Comparison of ENCODE assay signal across 9 mouse cellular contexts in genomic region chr8:95696661-95697060, GRCm38 (mm10). TPM values are rescaled to one million over a fixed set of nuclear protein-coding genes. Genes with fewer than 3 reads are reported as not detected.
A peak's percentile ranks its signal among the peaks of the same experiment; 100 is the strongest.
DNase-seq lines count a peak whose midpoint lies in the region; ATAC-seq and TF ChIP-seq lines count a peak whose summit lies in the region.
"Had no signal": no experiment of that assay in that cellular context is flagged by ENCODE, and none has a peak within 500 bp of the region (broad histone marks: within the 10 kb centered on the region; RNA-seq: fewer than 3 reads in every experiment).

No protein-coding gene starts in this region.

- peaks cover 52% of the 10 kb centered on the region for H3K27me3 ChIP-seq in hindbrain, embryonic 10.5 days (ENCODE audit: insufficient read depth, poor library complexity, severe bottlenecking)
- H3K27me3 ChIP-seq in hindbrain, embryonic 11.5 days (ENCODE audit: control insufficient read depth, insufficient read depth, low read length): peaks cover 4% of the 10 kb centered on the region
- 0 out of 2 replicates have a peak, but pooled peaks cover 6% of the 10 kb centered on the region for H3K27me3 ChIP-seq in forebrain, embryonic 14.5 days (replicated peaks; ENCODE audit: control insufficient read depth, insufficient read depth, low read length)
- H3K27me3 ChIP-seq in midbrain, embryonic 15.5 days (replicated peaks): peaks cover 8% of the 10 kb centered on the region

- no peak for ATAC-seq in hindbrain, embryonic 11.5 days (ENCODE audit: low FRiP score)
- ATAC-seq in forebrain, embryonic 14.5 days: no peak
- no peak for ATAC-seq in midbrain, embryonic 15.5 days (replicated peaks)

- H3K9ac ChIP-seq in hindbrain, embryonic 11.5 days (ENCODE audit: low read depth, low read length): no peak overlapping the region
- no peak overlapping the region; the same call in 1 of the 2 replicates for H3K9ac ChIP-seq in ES-E14 (ENCODE audit: insufficient read depth, low read depth, low read length, poor library complexity, severe bottlenecking)
- no peak overlapping the region for H3K9ac ChIP-seq in forebrain, embryonic 14.5 days (ENCODE audit: low read length)
- peak overlapping the region; percentile 38; the same call in 1 of the 2 replicates for H3K9ac ChIP-seq in midbrain, embryonic 15.5 days
- H3K9ac ChIP-seq: liver, embryonic 14.5 days had no signal

- no peak overlapping the region for H3K4me2 ChIP-seq in hindbrain, embryonic 11.5 days (replicated peaks; ENCODE audit: low read depth, low read length)
- peak overlapping the region; percentile 22; the same call in 1 of the 2 replicates for H3K4me2 ChIP-seq in forebrain, embryonic 14.5 days (ENCODE audit: low read length)
- H3K4me2 ChIP-seq in midbrain, embryonic 15.5 days: peak overlapping the region; percentile 42

- in situ Hi-C loops in ES-E14 (cut with MboI; ENCODE audit: low sequenced_read_pairs in 2 of 2, unreplicated experiment in 2 of 2): loop anchor here in 1 of 2 experiments (5.0 kb wide), 1 partner anchor 94 kb away; no protein-coding TSS in a partner anchor

- no peak overlapping the region for H3K27ac ChIP-seq in hindbrain, embryonic 10.5 days
- no peak overlapping the region for H3K27ac ChIP-seq in hindbrain, embryonic 11.5 days (ENCODE audit: low read depth, low read length)
- 0 out of 2 replicates have a peak overlapping the region, but pooled peaks have one; percentile 3 for H3K27ac ChIP-seq in ES-E14 (ENCODE audit: insufficient read depth, low read depth, low read length, poor library complexity, severe bottlenecking)
- H3K27ac ChIP-seq in forebrain, embryonic 14.5 days (ENCODE audit: low read depth, low read length): no peak overlapping the region
- H3K27ac ChIP-seq in midbrain, embryonic 15.5 days: no peak overlapping the region
- H3K27ac ChIP-seq: liver, embryonic 14.5 days had no signal

- DNase-seq in hindbrain, embryonic 10.5 days (ENCODE audit: low spot score): no peak
- DNase-seq in hindbrain, embryonic 11.5 days (ENCODE audit: low spot score): no peak
- no peak for DNase-seq in ES-E14 (ENCODE audit: low read depth, low spot score)
- DNase-seq in forebrain, embryonic 14.5 days (ENCODE audit: low spot score): no peak
- no peak for DNase-seq in adrenal gland, postnatal 4 days (ENCODE audit: low spot score in 2 of 2)
- DNase-seq in cerebellum, adult 11-12 months: no peak
- no peak for DNase-seq in testis, postnatal 14 days (ENCODE audit: low spot score)

- no peaks in the 10 kb centered on the region for H3K9me3 ChIP-seq in hindbrain, embryonic 10.5 days
- no peaks in the 10 kb centered on the region for H3K9me3 ChIP-seq in hindbrain, embryonic 11.5 days (ENCODE audit: control insufficient read depth, low read length)
- H3K9me3 ChIP-seq in ES-E14 (ENCODE audit: control insufficient read depth, insufficient read depth, low read depth, low read length): no peaks in the 10 kb centered on the region
- no peaks in the 10 kb centered on the region for H3K9me3 ChIP-seq in forebrain, embryonic 14.5 days (replicated peaks; ENCODE audit: control insufficient read depth, low read length)
- H3K9me3 ChIP-seq in midbrain, embryonic 15.5 days: no peaks in the 10 kb centered on the region

- H3K4me1 ChIP-seq in hindbrain, embryonic 10.5 days (replicated peaks): peaks cover 27% of the 10 kb centered on the region
- peaks cover 4% of the 10 kb centered on the region; the same call in 1 of the 2 replicates for H3K4me1 ChIP-seq in hindbrain, embryonic 11.5 days (replicated peaks; ENCODE audit: control insufficient read depth, insufficient read depth, low read length)
- H3K4me1 ChIP-seq in ES-E14 (ENCODE audit: control insufficient read depth in 2 of 2, insufficient read depth in 2 of 2, low read length in 2 of 2, poor library complexity in 1 of 2): peaks cover 3 to 7% of the 10 kb centered on the region in 2 experiments; a peak in 2 of 4 replicates
- peaks cover 12% of the 10 kb centered on the region; the same call in 1 of the 2 replicates for H3K4me1 ChIP-seq in forebrain, embryonic 14.5 days (ENCODE audit: control insufficient read depth, insufficient read depth, low read length)
- peaks cover 51% of the 10 kb centered on the region for H3K4me1 ChIP-seq in midbrain, embryonic 15.5 days

- no peaks in the 10 kb centered on the region for H3K36me3 ChIP-seq in hindbrain, embryonic 10.5 days
- H3K36me3 ChIP-seq in hindbrain, embryonic 11.5 days (ENCODE audit: control insufficient read depth, insufficient read depth, low read length): no peaks in the 10 kb centered on the region
- no peaks in the 10 kb centered on the region for H3K36me3 ChIP-seq in ES-E14 (ENCODE audit: control insufficient read depth, insufficient read depth, low read length, poor library complexity, severe bottlenecking)
- no peaks in the 10 kb centered on the region for H3K36me3 ChIP-seq in forebrain, embryonic 14.5 days (ENCODE audit: control insufficient read depth, insufficient read depth, low read length)
- H3K36me3 ChIP-seq in midbrain, embryonic 15.5 days (replicated peaks): no peaks in the 10 kb centered on the region

- 59% methylated on average over 8 of the region's 8 CpGs for WGBS in hindbrain, embryonic 10.5 days
- 72% methylated on average over 6 of the region's 8 CpGs for WGBS in hindbrain, embryonic 11.5 days
- WGBS in forebrain, embryonic 14.5 days: 53% methylated on average over 8 of the region's 8 CpGs
- 67% methylated on average over 8 of the region's 8 CpGs for whole genome bisulfite sequencing in midbrain, embryonic 15.5 days

- peak overlapping the region; percentile 3; the same call in 1 of the 2 replicates for H3K4me3 ChIP-seq in hindbrain, embryonic 10.5 days
- H3K4me3 ChIP-seq in hindbrain, embryonic 11.5 days (ENCODE audit: low read depth, low read length): no peak overlapping the region
- H3K4me3 ChIP-seq in ES-E14 (ENCODE audit: insufficient read depth in 1 of 2, low read depth in 1 of 2, low read length in 2 of 2, poor library complexity in 1 of 2, severe bottlenecking in 1 of 2): peak overlapping the region in 1 of 2 experiments; percentile 46; a peak in 1 of 4 replicates
- H3K4me3 ChIP-seq in forebrain, embryonic 14.5 days (ENCODE audit: low read depth, low read length): no peak overlapping the region
- H3K4me3 ChIP-seq in midbrain, embryonic 15.5 days: no peak overlapping the region

TF ChIP-seq in ES-E14, 5 proteins besides CTCF, POLR2A, EP300 and RAD21:
- no peak for TF ChIP-seq ZNF384 (IDR thresholded peaks at IDR 0.05; ENCODE audit: low read depth, low read length)
- no peak for TF ChIP-seq CHD2 (IDR thresholded peaks at IDR 0.05; ENCODE audit: low read depth, low read length)
- TF ChIP-seq ZC3H11A (IDR thresholded peaks at IDR 0.05; ENCODE audit: borderline replicate concordance, low read depth, low read length): no peak
- no peak for TF ChIP-seq HCFC1 (IDR thresholded peaks at IDR 0.05; ENCODE audit: borderline replicate concordance, insufficient read depth, low read length)
- TF ChIP-seq MAFK (IDR thresholded peaks at IDR 0.05; ENCODE audit: insufficient read depth, low read depth, low read length): no peak

RNA-seq across cellular contexts. Expression of gene Setd6, which starts 19.0 kb away (rescaled TPM):
- polyA plus RNA-seq in hindbrain, embryonic 10.5 days (2016; fragmentation: Nextera tagmentation; extraction: Ambion mirVana): 20.3 and 23.4 TPM in 2 replicates
- polyA plus RNA-seq in hindbrain, embryonic 11.5 days (2014; fragmentation: Nextera tagmentation; extraction: Ambion mirVana): 18.2 and 21.3 TPM in 2 replicates
- 61.2 and 93.9 TPM in 2 replicates for total RNA-seq in ES-E14 (2012; rRNA removed)
- 26.0 and 26.2 TPM in 2 replicates for polyA plus RNA-seq in forebrain, embryonic 14.5 days (2014; fragmentation: Nextera tagmentation; extraction: Ambion mirVana)
- 30.7 and 31.9 TPM in 2 replicates for polyA plus RNA-seq in midbrain, embryonic 15.5 days (2015; fragmentation: Nextera tagmentation; extraction: Ambion mirVana)
- 10 to 100 TPM; 26.0 to 28.7 TPM for total RNA-seq in adrenal gland, postnatal 4 days (2021)

RNA-seq across cellular contexts. Expression of gene Ndrg4, which starts 19.9 kb away (rescaled TPM):
- 27.5 and 51.8 TPM in 2 replicates for polyA plus RNA-seq in hindbrain, embryonic 10.5 days (2016; fragmentation: Nextera tagmentation; extraction: Ambion mirVana)
- polyA plus RNA-seq in hindbrain, embryonic 11.5 days (2014; fragmentation: Nextera tagmentation; extraction: Ambion mirVana): 45.0 and 61.6 TPM in 2 replicates
- total RNA-seq in ES-E14 (2012; rRNA removed): 9.4 and 12.1 TPM in 2 replicates
- polyA plus RNA-seq in forebrain, embryonic 14.5 days (2014; fragmentation: Nextera tagmentation; extraction: Ambion mirVana): 154 and 209 TPM in 2 replicates
- 379 and 386 TPM in 2 replicates for polyA plus RNA-seq in midbrain, embryonic 15.5 days (2015; fragmentation: Nextera tagmentation; extraction: Ambion mirVana)
- total RNA-seq in adrenal gland, postnatal 4 days (2021): 10 to 100 TPM; 31.5 to 43.8 TPM
